Mouse (Mus musculus) liver, embryonic 14.5 days (tissue): ENCODE measurements around the gene Gls. TPM values are rescaled to one million over a fixed set of nuclear protein-coding genes. Genes with fewer than 3 reads are reported as not detected.

ENCODE experiments used
- ATAC-seq: fragments of 200-750 bp; cut with Nextera tagmentation; 2 replicates; pipeline ENCODE4 v1.8.0; 2017; ENCODE audit warnings: moderate number of reproducible peaks, mild to moderate bottlenecking, moderate library complexity; ENCODE audit not compliant: insufficient read depth
- DNase-seq, 3 experiments: peaks; one replicate each; pipeline ENCODE4 v3.0.0-alpha.2; 2012 to 2013; ENCODE audit warnings: low read depth in 3 of 3, low spot score in 3 of 3
- H3K27ac ChIP-seq: fragments of 300-500 bp; sonication (generic); 2 replicates; pipeline ENCODE4 v1.5.1; 2014; ENCODE audit warnings: moderate library complexity, mild to moderate bottlenecking, control low read depth, inconsistent platforms
- H3K27me3 ChIP-seq: fragments of 300-500 bp; sonication (generic); 2 replicates; pipeline ENCODE4 v1.6.1; 2014; ENCODE audit warnings: mild to moderate bottlenecking, low read length, moderate library complexity; ENCODE audit not compliant: control insufficient read depth, insufficient read depth
- H3K36me3 ChIP-seq: fragments of 300-500 bp; sonication (generic); replicated peaks from 2 replicates; pipeline ENCODE4 v1.6.1; 2014; ENCODE audit warnings: low read depth; ENCODE audit not compliant: control insufficient read depth, insufficient read depth
- H3K4me1 ChIP-seq, 2 experiments: fragments of 200-500 bp in 1 of 2; fragments of 300-500 bp in 1 of 2; sonication (generic) in 1 of 2; replicated peaks; 2 replicates each; pipeline ENCODE4 v1.6.1; 2012 to 2014; ENCODE audit warnings: antibody characterized with exemption in 1 of 2, inconsistent platforms in 1 of 2, low read length in 1 of 2; ENCODE audit not compliant: control insufficient read depth in 2 of 2, insufficient read depth in 2 of 2
- H3K4me2 ChIP-seq: fragments of 300-500 bp; sonication (generic); 2 replicates; pipeline ENCODE4 v1.6.1; 2014; ENCODE audit warnings: low read depth, mild to moderate bottlenecking, control low read depth, moderate library complexity
- H3K4me3 ChIP-seq, 2 experiments: fragments of 200-500 bp in 1 of 2; fragments of 300-500 bp in 1 of 2; sonication (generic) in 1 of 2; 2 replicates each; pipeline ENCODE4 v1.5.1; 2012 to 2014; ENCODE audit warnings: low read depth in 2 of 2, low read length in 2 of 2, mild to moderate bottlenecking in 2 of 2, control low read depth in 1 of 2, inconsistent platforms in 1 of 2, moderate library complexity in 1 of 2; ENCODE audit not compliant: insufficient read depth in 1 of 2
- H3K9ac ChIP-seq: fragments of 300-500 bp; sonication (generic); replicated peaks from 2 replicates; pipeline ENCODE4 v1.6.1; 2014; ENCODE audit warnings: mild to moderate bottlenecking, control low read depth, moderate library complexity
- H3K9me3 ChIP-seq: fragments of 300-500 bp; sonication (generic); 2 replicates; pipeline ENCODE4 v1.6.1; 2016; ENCODE audit warnings: low read length, mixed read lengths; ENCODE audit not compliant: control insufficient read depth
- CTCF ChIP-seq: IDR thresholded peaks from 2 replicates; pipeline ENCODE4 v1.5.1; 2016; ENCODE audit warnings: antibody characterized with exemption, low read depth, control low read depth
- EP300 ChIP-seq: IDR thresholded peaks from 2 replicates; pipeline ENCODE4 v1.6.1; 2016; ENCODE audit warnings: antibody characterized with exemption, low read depth
- WGBS: fragments of 180-500 bp; shearing (Covaris S2); extraction: QIAGEN DNeasy Blood & Tissue Kit; methylation state at CpG from one replicate; pipeline ENCODE4 v1.1.7; 2014; ENCODE audit not compliant: insufficient replicate concordance; 5-methylcytosine and 5-hydroxymethylcytosine counted together
- polyA plus RNA-seq, 2 experiments: library from polyadenylated mRNA; depleted of rRNA in 1 of 2; stranded (reverse) in 1 of 2; unstranded in 1 of 2; fragments of >200 nt; fragmentation: Nextera tagmentation in 1 of 2; extraction: Ambion mirVana in 1 of 2; gene quantifications; 2 replicates each; pipeline versions ENCODE4 v1.2.1 to v1.2.3; 2012 to 2014

The Gls gene
- polyA plus RNA-seq, 2 experiments: 9.0 to 16.7 TPM

- DNase-seq: no peak
- TF ChIP-seq EP300 (no peak), CTCF (no peak)
- Histone ChIP-seq H3K27me3 (no peaks in the 10 kb centered on the region), H3K4me1 (peaks cover 7 to 14% of the 10 kb centered on the region in 2 experiments; a peak in 3 of 4 replicates), H3K4me2 (peak overlapping the region; percentile 87), H3K36me3 (no peaks in the 10 kb centered on the region; the same call in 1 of the 2 replicates), H3K9me3 (no peaks in the 10 kb centered on the region), H3K9ac (peak overlapping the region; percentile 59), H3K4me3 (peak overlapping the region; percentile 65 to 89), H3K27ac (no peak overlapping the region)
- no peak for ATAC-seq
- WGBS: 26% methylated on average over 10 of the region's 10 CpGs
Measured at GRCm38 (mm10) chr1:52120191-52120590, 112.8 kb downstream of the Gls start.

DNA sequence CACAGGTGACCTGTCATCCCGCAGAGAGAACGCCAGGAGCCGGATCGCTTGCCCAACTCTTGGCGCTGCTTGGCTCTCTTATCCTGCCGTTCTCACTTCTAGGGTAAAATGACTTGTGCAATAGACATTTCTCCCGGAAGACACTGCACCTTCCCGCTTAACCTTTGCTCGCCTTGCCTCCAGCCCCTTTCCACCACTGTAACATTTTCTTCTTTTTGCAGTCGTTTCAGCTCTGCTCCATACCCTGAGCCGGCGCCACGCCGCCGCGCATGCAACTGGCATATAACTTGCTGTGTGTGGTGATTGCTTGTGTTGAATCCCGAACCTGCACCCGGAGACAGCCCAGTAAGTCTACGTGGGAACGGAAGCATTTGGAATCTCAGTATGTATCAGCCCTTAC is 113.3 kb downstream of the Gls start:
- Histone ChIP-seq H3K4me1 (peaks cover 7 to 14% of the 10 kb centered on the region in 2 experiments; a peak in 3 of 4 replicates), H3K4me2 (peak overlapping the region; percentile 87), H3K27ac (no peak overlapping the region), H3K9me3 (no peaks in the 10 kb centered on the region), H3K27me3 (no peaks in the 10 kb centered on the region), H3K9ac (peak overlapping the region; percentile 59), H3K36me3 (no peaks in the 10 kb centered on the region; the same call in 1 of the 2 replicates), H3K4me3 (peak overlapping the region; percentile 65 to 89)
- ATAC-seq (peak; percentile 42; the same call in 1 of the 2 replicates), DNase-seq (no peak)
- TF ChIP-seq EP300: no peak
- no peak for TF ChIP-seq CTCF
- under 1% methylated on average over 20 of the region's 20 CpGs for WGBS

DNA sequence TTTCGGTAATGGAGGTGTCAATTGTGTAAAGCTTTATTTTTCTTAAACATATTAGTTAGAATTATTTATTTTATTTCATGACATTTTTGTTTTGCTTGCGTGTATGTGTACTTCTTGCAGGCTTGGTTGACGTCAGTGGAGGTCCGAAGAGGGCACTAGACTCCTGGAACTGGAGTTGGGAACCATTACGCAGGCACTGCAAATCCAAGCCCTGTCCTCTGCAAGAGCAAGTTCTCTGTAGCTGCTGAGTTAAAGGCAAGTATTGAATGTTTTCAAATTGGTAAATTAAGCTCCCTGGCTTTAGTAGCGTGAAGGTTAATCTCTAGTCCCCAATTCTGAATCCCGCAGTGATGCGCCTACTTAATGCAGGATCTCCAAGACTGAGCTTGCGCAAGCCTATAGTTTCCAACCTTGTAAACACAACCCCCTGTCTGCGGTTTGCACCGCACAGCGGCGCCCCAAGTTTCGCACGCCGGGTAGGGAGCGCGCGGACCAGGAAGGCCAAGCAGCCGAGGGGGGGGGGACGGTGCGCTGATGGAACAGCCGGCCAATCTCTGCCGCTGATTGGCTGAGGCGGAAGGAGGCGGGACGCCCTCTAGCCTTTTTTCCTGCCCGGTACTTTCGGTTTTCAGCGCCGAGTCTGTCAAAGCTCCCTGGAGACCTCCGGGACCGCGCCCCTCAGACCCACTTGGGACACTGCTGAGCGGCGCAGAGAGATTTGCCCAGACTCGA is 114.0 kb downstream of the Gls start, which contains the start of gene Stat1:
Stat1 (plus strand) TSS at position 581 of the 732 bp plus-strand sequence.
- peak; percentile 27; the same call in 1 of the 2 replicates for TF ChIP-seq EP300
- TF ChIP-seq CTCF: peak; percentile 51
- no peaks in the 10 kb centered on the region; the same call in 1 of the 2 replicates for H3K36me3 ChIP-seq
- H3K27ac ChIP-seq: peak within 1 kb of the TSS; percentile 6
- peak within 1 kb of the TSS; percentile 60 for H3K9ac ChIP-seq
- ATAC-seq (peak; percentile 94), DNase-seq (peak; percentile 83 to 87 (median 86))
- 4% methylated on average over 37 of the region's 37 CpGs for WGBS
- peaks cover 7 to 14% of the 10 kb centered on the region in 2 experiments; a peak in 3 of 4 replicates for H3K4me1 ChIP-seq
- H3K27me3 ChIP-seq: no peaks in the 10 kb centered on the region
- H3K9me3 ChIP-seq: no peaks in the 10 kb centered on the region
- peak within 1 kb of the TSS; percentile 87 for H3K4me2 ChIP-seq
- peak within 1 kb of the TSS; percentile 65 to 89 for H3K4me3 ChIP-seq

- H3K4me2 ChIP-seq: no peak overlapping the region
- no peaks in the 10 kb centered on the region; the same call in 1 of the 2 replicates for H3K36me3 ChIP-seq
- H3K9ac ChIP-seq: no peak overlapping the region
- no peak overlapping the region for H3K4me3 ChIP-seq
- no peaks in the 10 kb centered on the region for H3K27me3 ChIP-seq
- TF ChIP-seq CTCF (no peak), EP300 (no peak)
- H3K27ac ChIP-seq: no peak overlapping the region
- H3K4me1 ChIP-seq: peaks cover 11 to 18% of the 10 kb centered on the region in 2 experiments
- WGBS: 72% methylated on average over 1 of the region's 1 CpGs
- no peaks in the 10 kb centered on the region for H3K9me3 ChIP-seq
- ATAC-seq (no peak), DNase-seq (no peak)
Measured at GRCm38 (mm10) chr1:52117777-52118176, 115.3 kb downstream of the Gls start.

DNA sequence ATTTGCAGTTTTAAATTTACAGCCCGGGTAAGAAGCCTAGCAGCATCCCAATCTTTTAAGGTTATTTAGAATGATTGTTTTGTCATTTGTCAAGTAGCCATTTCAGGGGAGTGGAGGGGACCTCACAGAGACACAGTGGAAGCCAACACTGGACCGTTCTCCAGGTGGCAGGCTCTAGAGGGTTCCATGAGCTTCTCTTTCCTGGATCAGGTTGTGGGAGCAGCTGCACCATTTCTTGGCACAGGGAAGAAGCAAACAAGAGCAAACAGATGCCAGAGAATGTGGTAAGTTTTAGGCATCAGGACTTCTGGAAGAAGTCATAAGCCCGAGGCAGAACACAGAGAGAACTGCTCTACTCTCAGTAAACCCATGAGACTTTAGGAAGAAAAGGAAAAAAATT is 116.6 kb downstream of the Gls start:
- Histone ChIP-seq H3K4me2 (no peak overlapping the region), H3K9ac (no peak overlapping the region), H3K27me3 (no peaks in the 10 kb centered on the region), H3K9me3 (no peaks in the 10 kb centered on the region), H3K27ac (no peak overlapping the region), H3K4me1 (peaks cover 11 to 18% of the 10 kb centered on the region in 2 experiments), H3K4me3 (no peak overlapping the region), H3K36me3 (no peaks in the 10 kb centered on the region)
- ATAC-seq: no peak
- TF ChIP-seq CTCF (no peak), EP300 (no peak)
- no peak for DNase-seq
- 69% methylated on average over 3 of the region's 3 CpGs for WGBS
